Mouse (Mus musculus): ENCODE results near the gene Isg15.

DNA sequence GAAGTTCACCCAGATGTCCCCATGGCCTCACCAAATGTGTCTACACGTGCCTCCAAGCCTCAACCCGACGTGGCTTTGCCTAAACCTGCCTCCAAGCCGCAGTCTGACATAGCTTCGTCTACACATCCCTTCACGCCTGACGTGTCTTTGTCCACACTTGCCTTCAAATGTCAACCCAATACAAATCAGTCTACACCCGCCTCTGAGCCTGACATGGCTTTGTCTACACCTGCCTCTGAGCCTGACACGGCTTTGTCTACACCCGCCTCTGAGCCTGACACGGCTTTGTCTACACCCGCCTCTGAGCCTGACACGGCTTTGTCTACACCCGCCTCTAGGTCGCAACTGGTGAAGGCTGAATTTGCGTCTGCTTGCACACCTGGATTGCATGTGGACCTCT is 17.2 kb upstream of the Isg15 start:
- TF ChIP-seq POLR2A (IDR thresholded peaks at IDR 0.05; ENCODE audit: low read depth, low read length) (no peak), CTCF (IDR thresholded peaks at IDR 0.05; ENCODE audit: borderline replicate concordance, insufficient read depth, low read length) (no peak)

Measured in embryonic fibroblast, embryonic 13.5 days (primary cell).